Mouse (Mus musculus): ENCODE measurements around the gene Dctn3. TPM values are rescaled to one million over a fixed set of nuclear protein-coding genes. Genes with fewer than 3 reads are reported as not detected.
"Not testable (repeated sequence)": the region's sequence is repeated elsewhere in the genome, so short reads cannot be mapped to it uniquely, and the experiment has no call there.

Gene Dctn3
- total RNA-seq, 4 experiments from 2014 or later: 113 to 133 (median 119) TPM

- peak; percentile 74 for DNase-seq
Measured at GRCm38 (mm10) chr4:41696930-41697841, 25.8 kb downstream of the Dctn3 start, which contains the start of gene Cntfr. Gene Cntfr, minus strand, starts transcription at chr4:41697089.

- DNase-seq: not testable (repeated sequence)
Measured at GRCm38 (mm10) chr4:41696452-41696851, 26.5 kb downstream of the Dctn3 start.

GRCm38 (mm10) chr4:41695800-41696199, 27.2 kb downstream of the Dctn3 start:
- DNase-seq: not testable (repeated sequence)

GRCm38 (mm10) chr4:41693511-41693910, 29.5 kb downstream of the Dctn3 start:
- not testable (repeated sequence) for DNase-seq

- not testable (repeated sequence) for DNase-seq
Measured at GRCm38 (mm10) chr4:41690014-41690413, 33.0 kb downstream of the Dctn3 start.

- not testable (repeated sequence) for DNase-seq
Measured at GRCm38 (mm10) chr4:41688562-41688961, 34.4 kb downstream of the Dctn3 start.

- DNase-seq: not testable (repeated sequence)
Measured at GRCm38 (mm10) chr4:41685882-41686492, 37.0 kb downstream of the Dctn3 start.

- not testable (repeated sequence) for DNase-seq
Measured at GRCm38 (mm10) chr4:41684931-41685453, 38.0 kb downstream of the Dctn3 start.

GRCm38 (mm10) chr4:41684131-41684930, 38.6 kb downstream of the Dctn3 start:
- DNase-seq: not testable (repeated sequence)

- not testable (repeated sequence) for DNase-seq
Measured at GRCm38 (mm10) chr4:41683303-41683702, 39.7 kb downstream of the Dctn3 start.

GRCm38 (mm10) chr4:41682789-41683188, 40.2 kb downstream of the Dctn3 start:
- DNase-seq: no peak

- DNase-seq: no peak
Measured at GRCm38 (mm10) chr4:41681947-41682346, 41.0 kb downstream of the Dctn3 start.

- no peak for DNase-seq
Measured at GRCm38 (mm10) chr4:41681176-41681575, 41.8 kb downstream of the Dctn3 start.

GRCm38 (mm10) chr4:41679291-41679690, 43.7 kb downstream of the Dctn3 start:
- DNase-seq: no peak

GRCm38 (mm10) chr4:41678863-41679262, 44.1 kb downstream of the Dctn3 start:
- DNase-seq: peak; percentile 78

GRCm38 (mm10) chr4:41677006-41677629, 45.9 kb downstream of the Dctn3 start:
- DNase-seq: peak; percentile 82

- peak; percentile 66 for DNase-seq
Measured at GRCm38 (mm10) chr4:41676248-41677005, 46.5 kb downstream of the Dctn3 start.

GRCm38 (mm10) chr4:41673186-41673585, 49.8 kb downstream of the Dctn3 start:
- no peak for DNase-seq

GRCm38 (mm10) chr4:41672522-41672963, 50.4 kb downstream of the Dctn3 start:
- no peak for DNase-seq

- DNase-seq: no peak
Measured at GRCm38 (mm10) chr4:41671963-41672480, 50.9 kb downstream of the Dctn3 start.

GRCm38 (mm10) chr4:41671500-41671899, 51.5 kb downstream of the Dctn3 start:
- DNase-seq: no peak
